Mouse (Mus musculus): Measurements from ENCODE around the gene Spint5. TPM values are rescaled to one million over a fixed set of nuclear protein-coding genes. Genes with fewer than 3 reads are reported as not detected.

Spint5 gene
- polyA plus RNA-seq, 1 experiment from 2014 or later, result not detected

DNA sequence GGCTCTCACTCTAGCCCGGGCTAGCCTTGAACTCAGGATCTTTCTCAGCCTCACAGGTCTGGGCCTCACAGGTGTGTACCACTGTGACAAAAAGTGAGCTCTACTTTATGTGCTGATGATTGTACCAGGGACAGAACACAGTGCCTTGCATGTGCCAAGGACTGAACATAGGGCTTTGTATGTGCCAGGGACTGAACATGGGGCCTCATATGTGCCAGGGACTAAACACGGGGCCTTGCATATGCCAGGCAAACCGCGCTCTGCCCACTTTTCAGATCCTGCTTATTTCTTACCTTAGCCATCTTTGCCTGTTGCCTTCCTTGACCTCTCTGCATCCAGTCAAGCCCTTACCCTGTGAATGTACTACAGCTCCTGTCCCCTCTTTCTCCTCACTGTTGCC, 46.9 kb downstream of the Spint5 start:
- H3K36me3 ChIP-seq, result peaks cover 91% of the 10 kb centered on the region
- H3K27ac ChIP-seq, result no peak overlapping the region
- no peaks in the 10 kb centered on the region for H3K4me1 ChIP-seq
- WGBS, result 97% methylated on average over 4 of the region's 4 CpGs
- H3K27me3 ChIP-seq (replicated peaks), result no peaks in the 10 kb centered on the region
- ATAC-seq (ENCODE audit: low FRiP score, low read depth), result no peak
- H3K4me2 ChIP-seq (replicated peaks), result no peak overlapping the region
- H3K9me3 ChIP-seq, result no peaks in the 10 kb centered on the region
- H3K4me3 ChIP-seq, result no peak overlapping the region
- no peak overlapping the region for H3K9ac ChIP-seq

DNA sequence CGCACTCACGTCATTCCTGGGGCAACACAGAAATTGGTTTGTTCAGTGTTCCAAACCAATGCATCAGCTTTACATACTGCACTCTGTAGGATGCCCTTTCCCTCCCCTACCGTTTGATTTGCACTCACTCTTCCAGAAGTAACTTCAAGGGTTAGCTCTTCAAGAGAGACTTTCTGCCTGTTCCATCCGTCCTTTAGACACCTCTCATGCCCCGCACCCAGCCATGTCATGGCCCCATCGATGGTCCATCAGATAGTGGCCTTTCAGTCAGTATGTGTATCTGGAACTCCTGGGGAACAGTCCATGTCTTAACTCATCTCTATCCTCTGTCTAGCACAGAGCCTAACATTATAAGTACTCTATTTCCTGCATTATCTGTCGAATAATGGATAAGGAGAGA, 47.5 kb downstream of the Spint5 start:
- Histone ChIP-seq H3K27ac (no peak overlapping the region), H3K9ac (no peak overlapping the region), H3K4me1 (no peaks in the 10 kb centered on the region), H3K36me3 (peaks cover 91% of the 10 kb centered on the region), H3K27me3 (replicated peaks) (no peaks in the 10 kb centered on the region), H3K9me3 (no peaks in the 10 kb centered on the region), H3K4me2 (replicated peaks) (no peak overlapping the region), H3K4me3 (no peak overlapping the region)
- no peak for ATAC-seq (ENCODE audit: low FRiP score, low read depth)
- WGBS, result 92% methylated on average over 7 of the region's 7 CpGs

DNA sequence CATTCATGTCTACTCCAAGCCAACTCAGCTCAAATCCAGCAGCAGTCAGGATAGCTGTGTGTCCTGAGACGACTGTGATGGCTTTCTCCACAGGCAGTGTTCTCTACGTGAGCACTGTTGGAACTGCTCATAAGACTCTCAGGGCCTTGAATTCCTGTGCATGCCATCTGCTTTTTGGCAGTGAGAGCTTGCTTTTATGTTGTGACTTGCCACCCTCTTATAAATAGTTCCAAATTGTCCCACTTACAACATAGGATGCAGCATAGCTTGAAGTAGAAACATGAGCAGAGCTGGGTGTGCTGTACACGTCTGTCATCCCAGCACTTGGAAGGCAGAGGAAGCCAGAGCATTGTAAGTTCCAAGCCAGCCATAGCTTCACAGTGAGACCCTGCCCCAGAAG, 50.7 kb downstream of the Spint5 start:
- H3K27me3 ChIP-seq (replicated peaks), result no peaks in the 10 kb centered on the region
- H3K27ac ChIP-seq, result no peak overlapping the region
- peaks cover 10% of the 10 kb centered on the region for H3K4me1 ChIP-seq
- 85% methylated on average over 3 of the region's 3 CpGs for WGBS
- H3K4me3 ChIP-seq, result no peak overlapping the region
- H3K9ac ChIP-seq, result no peak overlapping the region
- no peaks in the 10 kb centered on the region for H3K9me3 ChIP-seq
- peaks cover 69% of the 10 kb centered on the region for H3K36me3 ChIP-seq
- H3K4me2 ChIP-seq (replicated peaks), result no peak overlapping the region
- ATAC-seq (ENCODE audit: low FRiP score, low read depth), result no peak

Other genes with a start within 250 kb of the Spint5 start
- not detected in 2 replicates for gene Trp53tg5, start 241.6 kb upstream of the Spint5 start, polyA plus RNA-seq (2016; fragmentation: Nextera tagmentation; extraction: Ambion mirVana)
- 5.8 and 7.0 TPM in 2 replicates for gene Dbndd2, start 229.2 kb upstream of the Spint5 start, polyA plus RNA-seq (2016; fragmentation: Nextera tagmentation; extraction: Ambion mirVana)
- gene Pigt, start 217.8 kb upstream of the Spint5 start, polyA plus RNA-seq (2016; fragmentation: Nextera tagmentation; extraction: Ambion mirVana), result 50.0 and 55.3 TPM in 2 replicates
- gene Wfdc2, start 152.9 kb upstream of the Spint5 start, polyA plus RNA-seq (2016; fragmentation: Nextera tagmentation; extraction: Ambion mirVana), result 5.1 and 6.5 TPM in 2 replicates
- not detected in 2 replicates for gene Spint3, start 141.8 kb upstream of the Spint5 start, polyA plus RNA-seq (2016; fragmentation: Nextera tagmentation; extraction: Ambion mirVana)
- not detected in 2 replicates for gene Wfdc6a, start 129.9 kb upstream of the Spint5 start, polyA plus RNA-seq (2016; fragmentation: Nextera tagmentation; extraction: Ambion mirVana)
- gene Eppin, start 121.7 kb upstream of the Spint5 start, polyA plus RNA-seq (2016; fragmentation: Nextera tagmentation; extraction: Ambion mirVana), result not detected in 2 replicates
- not detected in 2 replicates for gene Wfdc6b, start 101.8 kb upstream of the Spint5 start, polyA plus RNA-seq (2016; fragmentation: Nextera tagmentation; extraction: Ambion mirVana)
- gene Wfdc8, start 101.7 kb upstream of the Spint5 start, polyA plus RNA-seq (2016; fragmentation: Nextera tagmentation; extraction: Ambion mirVana), result not detected in 2 replicates
- gene Wfdc16, start 76.5 kb upstream of the Spint5 start, polyA plus RNA-seq (2016; fragmentation: Nextera tagmentation; extraction: Ambion mirVana), result not detected in 2 replicates
- 0.48 and 0.51 TPM in 2 replicates for gene Wfdc10, start 59.3 kb upstream of the Spint5 start, polyA plus RNA-seq (2016; fragmentation: Nextera tagmentation; extraction: Ambion mirVana)
- gene Wfdc9, start 58.7 kb upstream of the Spint5 start, polyA plus RNA-seq (2016; fragmentation: Nextera tagmentation; extraction: Ambion mirVana), result not detected in 2 replicates
- gene Wfdc11, start 41.2 kb upstream of the Spint5 start, polyA plus RNA-seq (2016; fragmentation: Nextera tagmentation; extraction: Ambion mirVana), result not detected in 2 replicates
- not detected in 2 replicates for gene Wfdc13, start 30.2 kb upstream of the Spint5 start, polyA plus RNA-seq (2016; fragmentation: Nextera tagmentation; extraction: Ambion mirVana)
- gene Spint4, start 16.8 kb upstream of the Spint5 start, polyA plus RNA-seq (2016; fragmentation: Nextera tagmentation; extraction: Ambion mirVana), result not detected in 2 replicates
- 0.44 and 0.72 TPM in 2 replicates for gene Wfdc3, start 30.6 kb downstream of the Spint5 start, polyA plus RNA-seq (2016; fragmentation: Nextera tagmentation; extraction: Ambion mirVana)
- 85.6 and 92.2 TPM in 2 replicates for gene Dnttip1, start 30.7 kb downstream of the Spint5 start, polyA plus RNA-seq (2016; fragmentation: Nextera tagmentation; extraction: Ambion mirVana)
- gene Ube2c, start 54.6 kb downstream of the Spint5 start, polyA plus RNA-seq (2016; fragmentation: Nextera tagmentation; extraction: Ambion mirVana), result 311 and 340 TPM in 2 replicates
- gene Tnnc2, start 64.7 kb downstream of the Spint5 start, polyA plus RNA-seq (2016; fragmentation: Nextera tagmentation; extraction: Ambion mirVana), result 26.2 and 36.5 TPM in 2 replicates
- gene Snx21, start 70.5 kb downstream of the Spint5 start, polyA plus RNA-seq (2016; fragmentation: Nextera tagmentation; extraction: Ambion mirVana), result 14.2 and 15.6 TPM in 2 replicates
- 15.9 and 19.6 TPM in 2 replicates for gene Acot8, start 89.6 kb downstream of the Spint5 start, polyA plus RNA-seq (2016; fragmentation: Nextera tagmentation; extraction: Ambion mirVana)
- gene Zswim3, start 89.8 kb downstream of the Spint5 start, polyA plus RNA-seq (2016; fragmentation: Nextera tagmentation; extraction: Ambion mirVana), result 11.8 and 14.1 TPM in 2 replicates
- 22.8 and 23.7 TPM in 2 replicates for gene Zswim1, start 107.4 kb downstream of the Spint5 start, polyA plus RNA-seq (2016; fragmentation: Nextera tagmentation; extraction: Ambion mirVana)
- not detected in 2 replicates for gene Spata25, start 113.2 kb downstream of the Spint5 start, polyA plus RNA-seq (2016; fragmentation: Nextera tagmentation; extraction: Ambion mirVana)
- 105 and 114 TPM in 2 replicates for gene Ctsa, start 117.6 kb downstream of the Spint5 start, polyA plus RNA-seq (2016; fragmentation: Nextera tagmentation; extraction: Ambion mirVana)
- gene Neurl2, start 118.2 kb downstream of the Spint5 start, polyA plus RNA-seq (2016; fragmentation: Nextera tagmentation; extraction: Ambion mirVana), result 4.5 and 5.6 TPM in 2 replicates
- 87.9 and 93.1 TPM in 2 replicates for gene Pltp, start 142.4 kb downstream of the Spint5 start, polyA plus RNA-seq (2016; fragmentation: Nextera tagmentation; extraction: Ambion mirVana)
- gene Pcif1, start 164.0 kb downstream of the Spint5 start, polyA plus RNA-seq (2016; fragmentation: Nextera tagmentation; extraction: Ambion mirVana), result 83.4 and 86.4 TPM in 2 replicates
- 14.5 and 17.2 TPM in 2 replicates for gene Zfp335, start 196.5 kb downstream of the Spint5 start, polyA plus RNA-seq (2016; fragmentation: Nextera tagmentation; extraction: Ambion mirVana)
- gene Mmp9, start 225.5 kb downstream of the Spint5 start, polyA plus RNA-seq (2016; fragmentation: Nextera tagmentation; extraction: Ambion mirVana), result 5.0 TPM in 2 replicates
- gene Slc12a5, start 245.5 kb downstream of the Spint5 start, polyA plus RNA-seq (2016; fragmentation: Nextera tagmentation; extraction: Ambion mirVana), result 12.7 and 13.9 TPM in 2 replicates

Measured in neural tube, embryonic 12.5 days (tissue).